Mouse (Mus musculus): ENCODE results near the gene Eda2r. TPM values are rescaled to one million over a fixed set of nuclear protein-coding genes. Genes with fewer than 3 reads are reported as not detected.

The Eda2r gene
- polyA plus RNA-seq (2014; fragmentation: Nextera tagmentation; extraction: Ambion mirVana), result 0.80 and 1.1 TPM in 2 replicates

DNA sequence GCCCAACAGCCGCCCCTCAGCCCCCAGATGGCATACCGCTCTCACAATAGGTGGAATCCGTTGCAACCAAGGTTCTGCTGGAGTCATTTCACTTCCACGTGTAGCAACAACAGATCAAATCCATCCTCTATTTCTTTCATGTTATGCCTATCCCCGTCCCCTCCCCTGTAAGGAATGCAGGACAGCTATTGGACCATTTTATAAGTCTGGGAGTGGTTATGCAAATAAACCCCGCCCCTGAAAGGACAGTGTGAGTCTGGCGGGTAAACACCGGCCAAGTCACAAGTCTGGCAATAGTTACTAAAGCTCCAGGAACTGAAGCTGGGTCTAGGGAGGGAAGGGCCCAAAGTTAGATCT, at the start of gene Eda2r:
Eda2r (minus strand) TSS at position 152 of the 357 bp plus-strand sequence.
- Histone ChIP-seq H3K27ac (ENCODE audit: low read depth) (no peak within 1 kb of the TSS), H3K4me3 (ENCODE audit: low read depth, low read length) (no peak within 1 kb of the TSS), H3K9ac (ENCODE audit: low read length) (no peak within 1 kb of the TSS), H3K4me2 (ENCODE audit: low read length) (peak within 1 kb of the TSS; percentile 31), H3K27me3 (replicated peaks; ENCODE audit: control insufficient read depth, insufficient read depth, low read length) (no peaks in the 10 kb centered on the region), H3K4me1 (replicated peaks; ENCODE audit: control insufficient read depth, insufficient read depth, low read length) (no peaks in the 10 kb centered on the region), H3K36me3 (ENCODE audit: control insufficient read depth, insufficient read depth, low read length) (no peaks in the 10 kb centered on the region), H3K9me3 (ENCODE audit: control insufficient read depth, low read length) (no peaks in the 10 kb centered on the region)
- ATAC-seq (replicated peaks; ENCODE audit: low FRiP score, low TSS enrichment, low read depth) (peak; percentile 89), DNase-seq (ENCODE audit: low spot score) (peak; percentile 52)
- WGBS, result 13% methylated on average over 8 of the region's 8 CpGs

DNA sequence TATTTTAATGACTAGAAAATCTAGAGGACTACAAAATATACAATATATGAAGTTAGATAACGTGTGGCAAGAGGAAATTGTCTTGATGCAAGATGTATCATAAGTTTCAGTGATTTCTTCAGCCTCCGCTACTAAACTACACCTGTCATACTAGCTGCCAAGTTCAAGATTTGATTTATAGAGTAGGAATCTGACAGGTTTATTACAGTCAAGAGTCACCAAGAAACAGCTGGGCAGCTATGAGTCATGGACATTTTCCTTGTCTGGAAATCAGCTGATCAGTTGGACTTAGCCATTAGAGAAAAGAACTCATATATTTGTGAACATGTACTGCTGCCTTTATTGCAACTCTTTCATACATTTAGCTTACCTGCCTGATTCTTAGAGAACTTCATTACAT, 20.9 kb upstream of the Eda2r start:
- no peak for ATAC-seq (replicated peaks; ENCODE audit: low FRiP score, low TSS enrichment, low read depth)
- no peaks in the 10 kb centered on the region for H3K4me1 ChIP-seq (replicated peaks; ENCODE audit: control insufficient read depth, insufficient read depth, low read length)

DNA sequence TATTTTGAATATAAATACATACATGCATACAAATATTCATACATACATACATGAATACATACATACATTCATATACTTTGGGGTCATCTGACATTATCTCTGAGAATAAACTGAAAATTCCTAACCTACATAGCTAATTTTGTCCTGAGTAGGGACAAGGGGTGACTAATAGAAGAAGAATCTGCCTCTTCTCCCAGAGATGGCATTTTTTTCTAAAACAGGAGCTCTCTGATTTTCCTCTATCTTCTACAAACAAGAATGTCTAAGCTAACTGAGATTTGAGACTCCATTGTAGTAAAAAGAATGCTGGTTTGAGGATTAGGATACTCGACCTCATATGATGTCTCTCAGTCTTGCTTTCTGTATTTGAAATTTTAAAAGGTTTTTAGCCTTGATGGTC, 1.1 kb upstream of the Eda2r start:
- no peak overlapping the region for H3K4me3 ChIP-seq (ENCODE audit: low read depth, low read length)
- no peaks in the 10 kb centered on the region for H3K4me1 ChIP-seq (replicated peaks; ENCODE audit: control insufficient read depth, insufficient read depth, low read length)
- no peak overlapping the region for H3K4me2 ChIP-seq (ENCODE audit: low read length)
- ATAC-seq (replicated peaks; ENCODE audit: low FRiP score, low TSS enrichment, low read depth) (no peak), DNase-seq (ENCODE audit: low spot score) (no peak)
- H3K27me3 ChIP-seq (replicated peaks; ENCODE audit: control insufficient read depth, insufficient read depth, low read length), result no peaks in the 10 kb centered on the region
- no peak overlapping the region for H3K9ac ChIP-seq (ENCODE audit: low read length)
- 76% methylated on average over 1 of the region's 1 CpGs for WGBS
- H3K36me3 ChIP-seq (ENCODE audit: control insufficient read depth, insufficient read depth, low read length), result no peaks in the 10 kb centered on the region
- H3K9me3 ChIP-seq (ENCODE audit: control insufficient read depth, low read length), result no peaks in the 10 kb centered on the region
- H3K27ac ChIP-seq (ENCODE audit: low read depth), result no peak overlapping the region

More for the DNA sequence above, 20.9 kb upstream of the Eda2r start:
- Histone ChIP-seq H3K4me3 (ENCODE audit: low read depth, low read length) (no peak overlapping the region), H3K9ac (ENCODE audit: low read length) (no peak overlapping the region), H3K4me2 (ENCODE audit: low read length) (no peak overlapping the region), H3K27ac (ENCODE audit: low read depth) (no peak overlapping the region), H3K9me3 (ENCODE audit: control insufficient read depth, low read length) (no peaks in the 10 kb centered on the region), H3K27me3 (replicated peaks; ENCODE audit: control insufficient read depth, insufficient read depth, low read length) (no peaks in the 10 kb centered on the region), H3K36me3 (ENCODE audit: control insufficient read depth, insufficient read depth, low read length) (no peaks in the 10 kb centered on the region)
- DNase-seq (ENCODE audit: low spot score), result no peak
- WGBS, result 54% methylated on average over 2 of the region's 2 CpGs

DNA sequence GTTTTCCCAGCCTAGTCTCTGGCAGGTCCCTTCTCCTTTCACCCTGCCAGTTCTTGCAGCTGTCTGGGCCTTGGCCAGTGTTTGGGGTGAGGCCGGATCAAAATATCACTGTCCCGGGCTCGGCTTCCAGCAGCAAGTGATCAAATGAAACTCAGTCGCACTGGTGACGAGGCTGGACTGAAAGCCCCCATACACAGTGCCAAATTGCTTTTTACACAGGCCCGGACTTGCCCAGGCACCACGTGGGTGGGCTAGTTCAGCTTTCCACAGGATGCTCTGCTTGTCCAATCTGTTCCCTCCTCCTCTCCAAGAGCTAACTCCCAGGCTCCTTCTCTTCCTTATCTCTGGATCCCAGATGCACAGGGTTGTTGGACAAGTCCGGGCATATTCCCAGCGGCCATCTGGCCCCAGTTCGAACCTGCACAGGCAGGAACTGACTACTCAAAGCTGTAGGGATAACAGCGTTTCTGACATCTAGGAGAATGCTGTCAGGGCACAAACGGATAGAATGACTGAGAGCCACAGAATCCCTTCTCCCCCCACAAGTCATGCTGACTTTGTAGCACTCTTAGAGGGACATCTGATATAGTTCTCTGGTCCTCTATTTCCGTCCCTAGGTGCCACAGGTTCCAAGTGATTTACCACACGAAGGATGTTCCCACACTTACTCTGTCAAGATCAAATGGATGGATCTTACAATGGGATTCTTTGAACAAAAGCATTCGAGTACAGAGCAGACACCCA, 523 bp downstream of the Eda2r start:
- DNase-seq (ENCODE audit: low spot score) (peak; percentile 53), ATAC-seq (replicated peaks; ENCODE audit: low FRiP score, low TSS enrichment, low read depth) (peak; percentile 78; the same call in 1 of the 2 replicates)
- Histone ChIP-seq H3K9me3 (ENCODE audit: control insufficient read depth, low read length) (no peaks in the 10 kb centered on the region), H3K9ac (ENCODE audit: low read length) (no peak overlapping the region), H3K4me2 (ENCODE audit: low read length) (peak overlapping the region; percentile 31), H3K4me3 (ENCODE audit: low read depth, low read length) (no peak overlapping the region), H3K36me3 (ENCODE audit: control insufficient read depth, insufficient read depth, low read length) (no peaks in the 10 kb centered on the region), H3K27me3 (replicated peaks; ENCODE audit: control insufficient read depth, insufficient read depth, low read length) (no peaks in the 10 kb centered on the region), H3K4me1 (replicated peaks; ENCODE audit: control insufficient read depth, insufficient read depth, low read length) (no peaks in the 10 kb centered on the region), H3K27ac (ENCODE audit: low read depth) (no peak overlapping the region)
- 22% methylated on average over 15 of the region's 15 CpGs for WGBS

DNA sequence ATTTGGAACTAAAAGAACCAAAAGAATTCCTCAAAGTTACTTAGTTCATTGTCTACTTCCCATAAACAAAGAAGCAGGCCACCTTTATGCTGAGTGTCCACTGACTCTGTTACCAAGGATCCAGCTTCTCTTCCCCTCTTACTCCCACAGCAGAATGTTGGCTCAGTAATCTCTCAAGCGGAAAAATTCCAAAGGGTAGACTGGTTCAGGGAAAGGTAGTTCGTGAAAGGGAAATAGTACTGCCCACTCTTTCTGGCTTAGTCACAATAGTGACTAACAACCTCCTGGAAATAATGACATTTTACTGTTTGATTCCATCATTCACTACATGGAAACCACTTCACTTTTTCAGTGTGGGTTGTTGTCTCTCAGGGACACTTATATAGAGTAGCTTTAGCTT, 4.2 kb downstream of the Eda2r start:
- 98% methylated on average over 2 of the region's 2 CpGs for WGBS
- Histone ChIP-seq H3K4me3 (ENCODE audit: low read depth, low read length) (no peak overlapping the region), H3K9ac (ENCODE audit: low read length) (no peak overlapping the region), H3K4me2 (ENCODE audit: low read length) (no peak overlapping the region), H3K27me3 (replicated peaks; ENCODE audit: control insufficient read depth, insufficient read depth, low read length) (no peaks in the 10 kb centered on the region), H3K27ac (ENCODE audit: low read depth) (no peak overlapping the region), H3K4me1 (replicated peaks; ENCODE audit: control insufficient read depth, insufficient read depth, low read length) (no peaks in the 10 kb centered on the region), H3K9me3 (ENCODE audit: control insufficient read depth, low read length) (no peaks in the 10 kb centered on the region), H3K36me3 (ENCODE audit: control insufficient read depth, insufficient read depth, low read length) (no peaks in the 10 kb centered on the region)
- ATAC-seq (replicated peaks; ENCODE audit: low FRiP score, low TSS enrichment, low read depth), result no peak
- no peak for DNase-seq (ENCODE audit: low spot score)

DNA sequence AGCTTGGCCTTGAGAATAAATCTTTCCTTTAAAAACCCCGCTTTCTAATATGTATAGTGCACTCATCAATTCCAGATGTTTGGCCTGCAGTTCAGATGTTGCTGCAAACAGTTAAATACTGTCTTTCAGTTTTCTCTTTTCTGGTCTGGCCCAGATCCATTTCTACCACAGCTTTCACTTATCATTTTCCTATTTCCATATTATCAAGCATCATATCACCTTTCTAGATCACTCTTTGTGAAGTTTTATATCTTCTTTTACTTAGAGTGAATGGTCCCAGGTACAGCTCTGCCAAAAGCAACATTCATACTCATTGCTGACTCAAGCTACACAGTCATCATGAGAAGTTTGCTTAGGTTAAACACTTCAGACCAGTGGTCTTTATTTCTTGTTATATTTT, 7.8 kb downstream of the Eda2r start:
- Histone ChIP-seq H3K9me3 (ENCODE audit: control insufficient read depth, low read length) (no peaks in the 10 kb centered on the region), H3K9ac (ENCODE audit: low read length) (no peak overlapping the region), H3K4me3 (ENCODE audit: low read depth, low read length) (no peak overlapping the region), H3K4me1 (replicated peaks; ENCODE audit: control insufficient read depth, insufficient read depth, low read length) (no peaks in the 10 kb centered on the region), H3K36me3 (ENCODE audit: control insufficient read depth, insufficient read depth, low read length) (no peaks in the 10 kb centered on the region), H3K27ac (ENCODE audit: low read depth) (no peak overlapping the region), H3K4me2 (ENCODE audit: low read length) (no peak overlapping the region), H3K27me3 (replicated peaks; ENCODE audit: control insufficient read depth, insufficient read depth, low read length) (no peaks in the 10 kb centered on the region)
- no peak for DNase-seq (ENCODE audit: low spot score)
- WGBS, result 84% methylated on average over 1 of the region's 1 CpGs
- no peak for ATAC-seq (replicated peaks; ENCODE audit: low FRiP score, low TSS enrichment, low read depth)

DNA sequence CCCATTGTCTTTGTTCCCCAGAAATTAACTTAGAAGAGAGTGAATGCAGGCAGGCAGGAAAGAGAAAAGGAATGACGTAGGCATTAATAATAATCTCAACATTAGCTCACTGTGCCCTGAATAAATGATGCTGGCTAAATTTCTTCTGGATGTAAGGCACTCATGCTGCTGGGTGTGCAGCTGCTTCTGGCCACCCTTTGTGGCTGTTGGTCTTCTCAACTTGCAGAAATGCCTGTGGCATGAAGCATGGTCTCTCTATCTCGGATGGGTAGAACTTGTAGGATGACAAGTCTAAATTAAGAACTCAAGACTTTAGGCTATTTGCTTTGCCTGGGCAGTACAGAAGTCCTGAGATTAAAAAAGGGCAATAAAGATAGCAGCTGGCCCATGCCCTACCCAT, 8.3 kb downstream of the Eda2r start:
- Histone ChIP-seq H3K9ac (ENCODE audit: low read length) (no peak overlapping the region), H3K27me3 (replicated peaks; ENCODE audit: control insufficient read depth, insufficient read depth, low read length) (no peaks in the 10 kb centered on the region), H3K27ac (ENCODE audit: low read depth) (no peak overlapping the region), H3K36me3 (ENCODE audit: control insufficient read depth, insufficient read depth, low read length) (no peaks in the 10 kb centered on the region), H3K4me2 (ENCODE audit: low read length) (no peak overlapping the region), H3K4me3 (ENCODE audit: low read depth, low read length) (no peak overlapping the region), H3K4me1 (replicated peaks; ENCODE audit: control insufficient read depth, insufficient read depth, low read length) (no peaks in the 10 kb centered on the region), H3K9me3 (ENCODE audit: control insufficient read depth, low read length) (no peaks in the 10 kb centered on the region)
- whole genome bisulfite sequencing, result 76% methylated on average over 2 of the region's 2 CpGs
- no peak for DNase-seq (ENCODE audit: low spot score)
- no peak for ATAC-seq (replicated peaks; ENCODE audit: low FRiP score, low TSS enrichment, low read depth)

DNA sequence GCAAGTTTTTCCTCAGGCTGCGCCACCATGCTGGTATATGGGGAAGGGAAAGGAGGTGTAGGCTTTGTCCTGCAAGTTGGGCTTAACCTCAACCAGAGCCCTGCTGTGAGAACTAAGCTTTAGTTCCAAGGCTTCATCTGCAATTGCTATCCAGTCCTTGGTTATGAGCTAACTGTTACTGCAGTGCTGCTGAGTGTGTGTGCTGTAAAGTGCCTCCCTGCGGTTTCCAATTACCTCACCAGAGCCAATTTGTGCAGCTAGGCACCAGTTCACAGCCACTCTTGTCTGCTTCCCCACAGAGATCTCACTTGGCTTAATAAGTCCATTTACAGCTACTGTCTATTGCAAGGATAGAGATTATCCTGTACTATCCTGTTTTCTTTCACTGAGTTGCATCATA, 16.1 kb downstream of the Eda2r start:
- 59% methylated on average over 2 of the region's 2 CpGs for WGBS
- Histone ChIP-seq H3K36me3 (ENCODE audit: control insufficient read depth, insufficient read depth, low read length) (no peaks in the 10 kb centered on the region), H3K4me3 (ENCODE audit: low read depth, low read length) (no peak overlapping the region), H3K9me3 (ENCODE audit: control insufficient read depth, low read length) (no peaks in the 10 kb centered on the region), H3K4me2 (ENCODE audit: low read length) (no peak overlapping the region), H3K27ac (ENCODE audit: low read depth) (no peak overlapping the region), H3K27me3 (replicated peaks; ENCODE audit: control insufficient read depth, insufficient read depth, low read length) (no peaks in the 10 kb centered on the region), H3K4me1 (replicated peaks; ENCODE audit: control insufficient read depth, insufficient read depth, low read length) (no peaks in the 10 kb centered on the region), H3K9ac (ENCODE audit: low read length) (no peak overlapping the region)
- no peak for ATAC-seq (replicated peaks; ENCODE audit: low FRiP score, low TSS enrichment, low read depth)
- no peak for DNase-seq (ENCODE audit: low spot score)

DNA sequence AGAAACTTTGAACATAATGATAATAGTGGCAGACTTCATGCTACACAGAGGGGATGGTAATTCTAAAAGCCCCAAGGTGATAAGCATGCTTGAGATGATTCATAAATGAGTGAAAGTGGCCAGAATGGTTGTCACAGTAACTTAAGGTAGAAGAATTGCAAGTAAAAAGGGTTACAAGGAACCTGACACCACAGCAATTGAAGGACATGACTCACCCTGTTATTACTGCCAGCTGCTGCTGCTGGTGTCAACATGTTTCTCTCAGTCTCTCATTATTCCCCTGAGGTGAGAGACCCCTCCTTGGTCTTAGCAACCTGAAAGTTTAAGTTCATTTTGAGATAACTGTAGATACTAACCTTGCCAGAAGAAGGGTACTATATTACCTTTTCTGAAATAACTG, 49.1 kb downstream of the Eda2r start:
- ATAC-seq (replicated peaks; ENCODE audit: low FRiP score, low TSS enrichment, low read depth), result no peak
- H3K4me3 ChIP-seq (ENCODE audit: low read depth, low read length), result no peak overlapping the region
- H3K27ac ChIP-seq (ENCODE audit: low read depth), result no peak overlapping the region
- H3K4me2 ChIP-seq (ENCODE audit: low read length), result no peak overlapping the region
- no peaks in the 10 kb centered on the region for H3K27me3 ChIP-seq (replicated peaks; ENCODE audit: control insufficient read depth, insufficient read depth, low read length)
- H3K36me3 ChIP-seq (ENCODE audit: control insufficient read depth, insufficient read depth, low read length), result no peaks in the 10 kb centered on the region
- no peak for DNase-seq (ENCODE audit: low spot score)
- no peak overlapping the region for H3K9ac ChIP-seq (ENCODE audit: low read length)
- H3K4me1 ChIP-seq (replicated peaks; ENCODE audit: control insufficient read depth, insufficient read depth, low read length), result no peaks in the 10 kb centered on the region
- H3K9me3 ChIP-seq (ENCODE audit: control insufficient read depth, low read length), result no peaks in the 10 kb centered on the region

Data from intestine, embryonic 14.5 days (tissue).